Mouse (Mus musculus): ENCODE measurements around the gene Gm10643.

The Gm10643 gene

DNA sequence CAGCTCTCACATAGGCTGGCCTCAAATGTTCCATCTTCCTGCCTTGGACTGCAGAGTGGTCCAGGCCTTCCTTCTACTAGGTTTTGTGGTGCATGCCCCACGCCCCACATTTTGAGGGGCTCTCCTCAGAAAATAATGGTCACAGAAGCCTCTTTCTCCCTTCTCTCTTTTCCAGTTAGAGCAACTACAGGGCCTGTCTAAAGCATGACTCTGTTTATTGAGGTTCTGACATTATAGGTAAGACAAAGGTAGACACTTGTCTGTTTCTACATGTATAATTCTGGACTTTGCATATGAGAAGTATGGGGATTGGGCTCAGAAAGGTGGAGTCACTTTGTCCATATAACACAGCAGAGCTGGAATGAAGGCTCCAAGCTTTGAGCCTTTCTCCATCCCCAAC, at the start of gene Gm10643:
TSS of gene Gm10643 (minus strand) at position 101 of the 400 bp plus-strand sequence.
- no peak for DNase-seq (ENCODE audit: low spot score)

DNA sequence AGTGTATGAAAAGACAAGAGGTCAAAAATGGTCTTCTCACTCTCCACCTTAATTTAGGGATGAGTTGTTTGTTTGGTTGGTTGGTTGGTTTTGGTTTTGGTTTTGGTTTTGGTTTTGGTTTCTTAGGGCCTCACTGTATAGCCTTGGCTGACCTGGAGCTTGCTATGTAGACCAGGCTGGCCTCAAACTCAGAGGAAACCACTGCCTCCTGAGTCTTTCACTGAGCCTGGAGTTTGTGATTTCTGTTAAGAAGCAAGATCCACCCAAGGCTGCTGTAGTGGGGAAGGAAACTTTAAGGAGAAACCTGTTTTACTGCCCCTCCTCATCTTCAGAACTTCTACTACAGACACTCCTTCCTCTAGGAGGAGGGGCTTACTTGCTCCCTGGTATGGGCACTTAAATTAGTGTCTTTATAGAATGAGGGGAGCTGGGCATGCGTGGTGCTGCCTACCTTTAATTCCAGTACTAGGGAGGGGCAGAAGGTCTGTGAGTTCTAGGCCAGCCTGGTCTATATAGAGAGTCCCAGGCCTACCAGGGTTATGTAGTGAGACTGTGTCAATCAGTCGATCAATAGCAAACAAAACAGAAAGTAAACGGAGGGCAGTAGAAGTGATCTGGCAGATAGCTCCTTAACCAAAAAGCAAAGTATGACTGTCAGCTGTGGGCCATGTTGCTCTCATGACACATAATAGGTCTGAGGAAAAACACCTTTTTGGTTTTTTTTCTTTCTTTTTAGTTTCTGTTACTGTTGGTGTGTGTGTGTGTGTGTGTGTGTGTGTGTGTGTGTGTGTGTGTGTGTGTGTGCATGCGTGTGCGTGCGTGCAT, 41.5 kb upstream of the Gm10643 start:
- DNase-seq (ENCODE audit: low spot score): no peak

DNA sequence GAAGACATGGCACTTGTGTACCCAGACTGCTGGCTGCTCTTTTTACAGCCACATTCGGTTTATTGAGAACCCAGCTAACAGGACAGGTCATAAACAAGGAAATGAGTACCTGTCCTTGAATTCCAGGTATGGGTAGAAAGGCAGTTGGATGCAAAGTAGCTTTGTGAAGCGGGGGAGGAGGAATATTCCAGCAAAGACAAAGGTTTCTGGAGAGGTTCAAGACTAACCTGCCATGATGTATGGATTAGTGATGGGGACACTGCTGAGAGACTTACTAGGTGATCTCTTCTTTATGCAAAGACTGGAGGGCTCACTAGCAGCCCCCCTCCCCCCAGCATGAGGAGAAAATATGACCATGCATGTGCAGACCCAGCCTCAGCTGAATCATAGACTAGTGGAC, 40.7 kb upstream of the Gm10643 start:
- DNase-seq (ENCODE audit: low spot score): no peak

DNA sequence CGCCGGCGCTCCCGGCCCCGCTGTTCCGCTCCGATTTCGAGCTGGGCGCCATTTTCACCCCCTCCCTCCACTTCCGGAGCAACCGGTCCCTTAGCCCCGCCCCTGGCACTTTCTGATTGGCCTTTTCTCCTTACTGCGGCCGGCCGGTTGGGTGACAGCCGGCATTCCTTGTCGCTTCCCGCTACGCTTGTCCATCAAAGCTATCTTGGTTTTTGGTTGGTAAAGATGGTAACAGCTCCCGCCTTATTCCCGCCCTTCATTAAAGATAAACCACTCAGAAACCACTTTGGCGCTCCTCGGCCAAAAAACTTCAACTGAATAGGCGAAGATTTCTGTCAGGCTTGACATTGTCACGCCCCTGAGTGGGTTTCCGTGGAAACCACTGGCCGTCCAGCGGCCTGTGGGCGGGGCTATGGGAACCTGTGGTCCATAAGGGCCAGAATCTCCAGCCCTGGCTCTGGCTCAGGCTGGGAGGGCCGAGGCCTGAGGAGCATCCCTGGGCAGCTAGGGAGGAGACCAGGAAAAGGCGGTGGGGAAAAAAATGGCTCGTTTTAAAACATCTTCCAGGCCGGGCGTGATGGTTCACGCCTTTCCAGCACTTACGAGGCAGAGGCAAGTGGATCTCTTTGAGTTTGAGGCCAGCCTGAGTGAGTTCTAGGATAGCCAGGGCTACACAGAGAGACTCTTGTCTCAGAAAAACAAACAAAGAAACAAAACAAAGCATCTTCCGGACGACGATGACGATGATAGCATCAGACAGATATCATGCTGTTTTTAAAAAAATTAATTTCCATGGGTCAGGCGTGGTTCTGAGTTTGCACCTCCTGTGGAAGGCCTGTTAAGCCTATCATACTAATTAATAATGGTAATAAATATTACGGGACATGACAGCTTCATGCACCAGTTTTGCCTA, 40.0 kb upstream of the Gm10643 start, which contains the start of gene Dcaf15:
TSS of gene Dcaf15 (minus strand) at position 72 of the 913 bp plus-strand sequence.
- DNase-seq (ENCODE audit: low spot score): peak; percentile 95

DNA sequence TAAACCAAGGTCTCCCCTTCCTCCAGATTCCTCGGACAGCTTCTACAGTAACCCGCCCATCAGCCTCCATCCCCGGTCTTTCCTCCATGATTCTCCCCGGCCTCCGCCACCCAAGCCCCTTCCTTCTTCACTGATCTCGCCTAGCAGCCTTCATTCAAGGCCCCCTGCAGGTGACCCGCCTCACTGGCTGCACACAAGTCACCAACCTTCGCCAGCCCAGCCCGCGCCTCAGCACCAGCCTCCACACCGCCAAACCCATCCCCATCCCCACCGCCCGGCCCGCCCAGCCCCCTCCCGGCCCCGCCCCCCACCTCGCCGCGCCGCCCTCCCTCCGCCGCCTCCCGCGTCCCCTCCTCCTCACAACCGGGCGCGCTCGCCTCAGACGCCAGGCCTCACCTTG, 39.3 kb upstream of the Gm10643 start:
- no peak for DNase-seq (ENCODE audit: low spot score)

DNA sequence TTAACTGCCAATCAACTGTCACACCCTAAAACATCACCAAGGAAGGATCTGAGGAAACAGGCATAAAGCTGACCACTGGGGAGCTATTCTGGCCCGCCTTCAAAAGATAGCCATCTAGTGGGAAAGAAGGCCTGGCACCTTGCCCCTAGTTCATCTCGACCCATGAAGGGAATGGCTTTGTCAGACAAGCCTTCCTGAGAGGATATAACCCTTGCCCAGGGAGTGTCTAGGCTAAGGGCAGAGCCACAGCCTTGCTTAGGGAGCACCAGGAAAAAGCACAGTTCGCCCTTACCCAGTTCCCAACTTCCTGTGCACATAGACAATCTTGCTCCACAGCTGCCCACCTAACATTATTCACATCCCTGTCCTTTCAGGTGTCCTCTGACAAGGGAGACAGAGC, 38.7 kb upstream of the Gm10643 start:
- DNase-seq (ENCODE audit: low spot score): no peak

DNA sequence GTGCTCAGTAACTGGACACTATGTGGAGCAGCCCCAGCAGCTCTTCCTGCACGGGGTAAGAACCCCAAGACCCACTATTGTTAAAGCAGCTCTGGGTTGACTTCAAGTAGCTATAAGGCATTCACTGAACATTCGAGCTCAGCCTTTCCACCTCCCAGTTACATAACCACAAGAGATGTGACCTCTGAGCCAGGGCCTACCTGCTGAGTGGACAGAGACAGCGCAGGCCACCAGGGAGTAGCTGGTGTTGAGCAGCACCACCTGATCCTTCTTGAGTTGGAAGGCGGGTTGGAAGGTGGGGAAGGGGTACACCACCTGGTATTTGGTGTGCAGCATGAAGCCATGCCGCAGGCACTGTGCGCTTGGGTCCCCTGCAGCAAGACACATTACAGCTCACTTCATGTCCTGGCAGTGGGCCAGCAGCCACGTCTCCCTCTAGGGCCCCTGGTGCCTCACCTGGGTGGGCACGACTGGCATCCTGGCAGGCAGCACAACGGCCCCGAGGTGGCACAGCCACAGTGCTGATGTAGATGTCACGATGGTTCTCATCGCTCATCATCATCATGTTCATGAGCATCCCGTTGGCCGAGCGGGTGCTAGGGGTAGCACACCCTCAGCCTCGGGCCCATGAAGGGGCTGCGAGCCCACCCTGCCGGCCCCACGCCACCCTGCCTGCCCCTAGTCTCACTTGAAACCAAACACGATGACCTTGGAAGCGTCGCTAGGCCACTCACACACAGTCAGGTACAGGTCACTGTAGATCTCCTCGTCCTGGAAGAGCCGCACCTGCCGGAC, 36.7 kb upstream of the Gm10643 start:
- no peak for DNase-seq (ENCODE audit: low spot score)

DNA sequence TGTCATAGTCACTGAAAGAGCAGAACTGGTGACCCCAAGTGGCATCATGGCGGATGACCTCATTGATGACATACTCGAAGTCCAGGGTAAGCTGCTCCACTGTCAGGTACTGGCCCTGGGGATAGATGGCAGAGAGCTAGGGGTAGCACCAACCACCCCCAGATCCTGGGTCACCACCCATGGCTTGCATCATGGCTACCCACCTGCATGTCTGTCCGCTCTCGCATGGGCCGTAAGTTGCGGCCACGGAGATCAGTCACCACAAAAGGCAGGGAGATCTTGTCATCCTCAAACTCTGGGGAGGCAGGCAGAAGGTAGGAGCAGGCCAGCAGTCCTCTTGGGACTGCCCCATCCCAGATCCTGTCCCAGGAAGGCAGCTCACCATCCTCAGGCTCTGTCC, 33.4 kb upstream of the Gm10643 start:
- no peak for DNase-seq (ENCODE audit: low spot score)

DNA sequence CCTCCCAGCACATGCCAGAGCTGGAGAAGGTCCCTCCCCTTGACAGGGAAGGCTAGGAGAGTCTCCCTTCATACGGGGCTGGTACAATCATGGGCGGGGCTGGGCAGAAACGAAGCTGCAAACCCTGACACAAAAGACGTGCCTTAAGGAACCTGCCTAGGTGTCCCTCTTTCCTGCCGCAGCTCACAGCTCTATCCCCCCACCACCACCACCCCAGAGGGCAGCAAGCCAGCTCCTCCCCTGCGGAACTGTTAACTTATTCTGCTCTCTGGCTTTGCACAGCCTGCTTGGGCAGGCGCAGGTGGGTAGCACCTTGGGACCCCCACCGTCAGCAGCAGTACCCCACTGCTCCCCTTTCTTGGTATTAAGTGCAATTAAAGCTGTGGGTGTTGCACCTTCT, 31.1 kb upstream of the Gm10643 start:
- no peak for DNase-seq (ENCODE audit: low spot score)

DNA sequence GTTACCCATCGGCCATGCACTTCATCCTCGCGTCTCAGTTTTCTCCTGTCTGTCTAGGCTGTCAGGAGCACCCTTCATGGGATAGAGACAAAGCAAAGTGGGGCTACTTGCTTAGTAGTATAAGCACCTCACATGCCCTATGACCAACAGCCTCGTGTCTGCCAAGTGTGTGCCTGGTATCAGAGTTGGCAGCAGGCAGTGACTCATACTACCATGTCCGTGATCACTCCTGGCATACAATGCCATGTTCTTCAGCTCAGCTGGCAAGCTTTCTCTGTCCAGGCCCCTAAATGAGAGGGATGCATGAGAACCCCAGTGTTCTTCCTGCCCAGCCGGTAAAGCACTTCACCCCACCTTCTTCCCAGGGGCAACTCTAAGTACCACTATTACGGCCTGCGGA, 25.6 kb upstream of the Gm10643 start:
- DNase-seq (ENCODE audit: low spot score): no peak

DNA sequence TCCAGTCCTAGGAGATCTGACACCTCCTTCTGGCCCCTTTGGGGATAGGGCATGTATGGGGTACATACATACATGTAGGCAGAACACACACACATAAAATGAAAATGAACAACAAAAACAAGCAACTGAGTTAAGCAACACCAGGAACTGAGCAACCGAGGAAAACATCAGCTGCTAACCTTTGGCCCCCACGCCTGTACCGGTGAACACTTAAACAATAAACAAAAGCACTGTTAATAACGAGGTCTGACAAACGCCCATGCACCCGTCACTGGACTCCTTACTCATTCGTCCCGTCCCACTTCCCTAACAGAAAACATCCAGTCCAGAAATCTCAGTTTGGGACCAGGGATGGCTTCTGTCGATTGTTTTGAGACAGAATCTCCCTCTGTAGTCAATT, 24.3 kb upstream of the Gm10643 start:
- DNase-seq (ENCODE audit: low spot score): no peak

DNA sequence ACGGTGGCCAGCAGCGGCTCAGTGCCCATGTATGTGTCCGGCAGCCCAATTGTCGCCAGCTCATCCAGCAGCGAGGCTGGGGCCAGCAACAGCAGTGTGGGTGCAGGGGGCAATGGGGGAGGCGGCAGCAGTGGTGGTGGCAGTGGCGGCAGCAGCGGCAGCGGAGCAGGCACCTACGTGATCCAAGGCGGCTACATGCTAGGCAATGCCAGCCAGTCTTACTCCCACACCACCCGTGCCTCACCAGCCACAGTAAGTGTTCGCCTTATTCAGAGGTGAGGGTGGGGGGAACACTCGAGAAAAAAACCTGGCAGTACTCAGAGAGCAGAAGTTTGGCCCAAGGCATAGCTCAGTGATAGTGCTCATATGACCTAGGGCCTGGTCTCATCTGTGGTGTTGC, 22.9 kb upstream of the Gm10643 start:
- no peak for DNase-seq (ENCODE audit: low spot score)

DNA sequence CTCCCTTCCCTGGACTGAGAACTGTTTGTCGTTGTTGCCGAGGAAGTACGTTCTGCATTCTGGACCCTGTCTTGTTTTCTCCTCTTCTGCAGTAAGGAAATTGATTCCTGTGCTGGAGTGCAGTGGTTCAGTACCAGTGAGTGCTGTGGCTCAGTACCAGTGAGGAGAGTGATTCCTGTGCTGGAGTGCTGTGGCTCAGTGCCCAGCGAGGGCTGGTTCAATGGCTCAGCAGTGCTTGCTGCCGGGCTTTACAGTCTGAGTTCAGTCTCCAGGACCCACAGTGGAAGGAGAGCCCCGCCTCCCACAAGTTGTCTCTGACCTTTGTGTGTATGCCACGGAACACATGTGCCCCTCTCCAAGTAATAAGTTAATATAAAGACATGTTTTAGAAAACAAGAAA, 22.2 kb upstream of the Gm10643 start:
- no peak for DNase-seq (ENCODE audit: low spot score)

DNA sequence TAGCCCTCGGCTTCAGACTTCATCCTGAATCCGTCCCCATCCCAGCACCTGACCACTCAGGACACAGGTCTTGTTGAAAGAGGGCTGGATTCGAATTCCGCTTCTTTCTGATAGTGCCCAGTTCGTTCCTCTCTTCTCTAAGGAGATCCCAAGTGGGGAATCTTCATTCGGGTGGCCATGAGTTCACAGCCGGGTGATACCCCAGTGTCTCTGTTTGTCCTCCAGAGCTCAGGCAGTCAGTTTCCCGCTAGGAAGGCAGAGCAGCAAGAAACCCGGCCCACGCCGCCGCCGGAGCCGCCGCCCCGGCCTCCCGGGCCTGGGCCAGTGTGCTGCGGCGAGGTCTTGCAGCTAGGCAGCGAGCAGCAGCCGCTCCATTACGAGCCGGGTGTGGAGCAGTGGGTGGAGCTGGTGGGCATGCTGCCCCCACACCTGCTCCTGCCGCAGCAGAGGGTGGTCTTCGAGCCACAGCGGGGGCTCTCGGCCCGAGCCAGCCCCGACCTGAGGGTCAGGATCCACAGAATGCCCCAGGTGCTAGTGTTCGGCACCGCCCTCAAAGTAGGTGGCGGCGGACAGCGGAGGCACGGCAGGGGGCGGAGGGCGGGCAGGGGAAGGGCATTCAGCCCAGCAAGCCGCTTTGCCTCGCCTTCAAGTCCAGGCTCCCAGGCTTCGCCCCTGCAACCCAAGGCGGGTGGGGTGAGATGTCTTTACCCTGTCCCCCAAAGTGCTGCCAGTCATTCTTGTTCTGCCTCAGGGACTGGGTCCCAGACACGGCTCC, 19.6 kb upstream of the Gm10643 start:
- no peak for DNase-seq (ENCODE audit: low spot score)

DNA sequence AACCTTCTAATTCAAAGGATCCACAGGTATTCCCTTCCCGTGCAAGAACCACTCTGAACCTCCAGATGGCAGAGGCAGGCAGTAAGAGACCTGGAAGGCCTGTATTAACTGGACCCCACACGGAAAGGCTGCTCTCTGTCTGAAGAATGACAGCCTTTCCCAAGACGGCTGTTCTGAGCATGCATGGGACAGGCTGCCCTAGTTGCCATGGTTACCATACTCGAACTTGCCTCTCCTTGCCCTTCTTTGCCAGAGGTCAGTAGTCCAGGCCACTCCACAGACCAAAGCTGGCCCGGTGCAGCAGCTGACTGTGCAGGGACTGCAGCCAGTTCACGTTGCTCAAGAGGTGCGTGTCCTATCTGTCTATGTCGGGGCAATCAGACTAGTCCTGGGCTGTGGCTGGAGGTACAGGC, 18.9 kb upstream of the Gm10643 start:
- DNase-seq (ENCODE audit: low spot score): peak; percentile 24

DNA sequence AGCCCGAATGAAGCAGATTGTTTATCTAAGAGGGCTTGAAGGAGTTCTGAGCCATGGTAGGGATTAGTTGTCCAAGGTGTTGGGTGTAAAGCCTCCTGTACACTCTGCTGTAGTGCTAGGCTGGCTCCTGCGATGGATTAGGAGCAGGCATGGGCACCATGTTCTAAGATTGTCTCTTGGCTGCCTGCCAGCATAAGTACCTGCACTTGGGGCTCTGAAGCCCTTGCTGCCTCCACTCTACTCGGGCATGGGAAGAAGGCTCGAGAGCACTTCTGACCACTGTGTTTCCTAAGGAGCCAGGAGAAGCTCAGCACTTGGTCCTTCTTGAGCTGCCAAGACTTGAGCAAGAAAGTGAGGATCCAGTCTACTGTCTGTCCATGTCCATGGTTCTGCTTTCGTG, 14.3 kb upstream of the Gm10643 start:
- DNase-seq (ENCODE audit: low spot score): no peak

DNA sequence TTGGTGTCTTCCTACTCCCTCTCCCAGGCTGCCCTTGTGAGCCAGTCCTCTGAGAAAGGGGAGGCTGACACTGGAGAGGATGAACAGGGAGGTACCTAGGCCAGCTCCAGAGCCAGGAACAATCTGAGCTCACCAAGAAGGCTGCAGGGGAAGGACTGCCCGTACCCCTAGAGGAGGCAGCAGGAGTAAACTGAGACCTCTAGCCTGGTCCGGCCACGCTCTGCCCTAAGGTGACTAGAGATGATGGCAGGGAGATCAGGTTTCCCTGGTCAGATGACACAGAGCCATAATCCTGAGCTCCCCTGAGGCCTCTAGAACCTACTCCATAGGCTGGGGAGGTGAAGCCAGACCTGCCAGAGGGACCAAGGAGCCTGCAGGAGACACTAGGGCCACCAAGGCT, 11.9 kb upstream of the Gm10643 start:
- no peak for DNase-seq (ENCODE audit: low spot score)

DNA sequence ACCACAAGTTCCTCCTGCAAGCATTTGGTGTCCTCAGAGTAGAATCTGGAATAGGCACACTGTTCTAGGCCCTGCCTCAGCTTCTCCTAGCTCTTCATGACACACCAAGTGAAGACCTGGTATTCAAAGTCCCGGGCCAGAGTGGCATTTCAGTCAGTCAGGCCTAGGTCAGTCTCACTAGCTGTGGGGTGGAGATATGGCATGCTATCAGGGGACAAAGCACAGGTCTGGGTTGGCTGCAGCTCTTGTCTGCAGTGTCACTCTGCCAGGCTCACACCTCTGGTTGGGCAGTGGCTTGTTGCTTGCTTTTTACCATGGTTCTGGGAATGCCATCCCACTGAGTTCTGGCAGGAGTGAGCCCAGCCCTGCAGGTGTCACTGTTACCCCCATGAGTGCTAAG, 11.5 kb upstream of the Gm10643 start:
- DNase-seq (ENCODE audit: low spot score): no peak

DNA sequence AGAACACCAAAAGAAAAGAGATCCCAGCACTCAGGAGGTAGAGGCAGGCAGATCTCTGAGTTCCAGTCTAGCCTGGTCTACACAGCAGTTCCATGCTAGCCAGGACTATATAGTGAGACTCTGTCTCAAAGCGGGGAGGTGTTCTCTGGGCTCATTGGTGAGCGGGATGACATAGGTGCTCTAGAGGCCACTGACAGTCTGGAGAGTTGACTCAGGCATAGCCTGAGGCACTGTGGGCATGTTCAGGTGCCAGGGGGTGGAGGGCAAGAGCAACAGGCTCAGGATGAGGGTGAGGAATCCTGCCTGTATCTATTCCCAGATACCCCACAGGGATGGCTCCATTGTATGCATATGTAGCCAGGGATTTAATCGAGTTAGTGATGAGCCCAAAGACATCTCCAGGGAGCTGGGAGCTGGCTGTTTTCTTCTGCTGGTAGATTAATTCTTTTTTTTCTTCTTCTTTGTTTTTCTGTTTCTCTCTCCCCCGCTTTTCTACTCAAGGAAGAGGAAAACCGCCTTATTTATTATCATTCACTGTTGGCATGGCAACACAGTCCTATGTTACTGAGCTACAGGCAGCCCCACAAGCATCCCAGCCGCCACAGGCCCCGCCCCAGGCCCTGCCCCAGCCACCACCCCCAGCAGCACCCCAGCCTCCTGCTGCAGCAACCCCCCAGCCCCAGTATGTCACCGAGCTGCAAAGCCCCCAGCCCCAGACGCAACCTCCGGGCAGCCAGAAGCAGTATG, 8.5 kb upstream of the Gm10643 start:
- DNase-seq (ENCODE audit: low spot score): peak; percentile 1

DNA sequence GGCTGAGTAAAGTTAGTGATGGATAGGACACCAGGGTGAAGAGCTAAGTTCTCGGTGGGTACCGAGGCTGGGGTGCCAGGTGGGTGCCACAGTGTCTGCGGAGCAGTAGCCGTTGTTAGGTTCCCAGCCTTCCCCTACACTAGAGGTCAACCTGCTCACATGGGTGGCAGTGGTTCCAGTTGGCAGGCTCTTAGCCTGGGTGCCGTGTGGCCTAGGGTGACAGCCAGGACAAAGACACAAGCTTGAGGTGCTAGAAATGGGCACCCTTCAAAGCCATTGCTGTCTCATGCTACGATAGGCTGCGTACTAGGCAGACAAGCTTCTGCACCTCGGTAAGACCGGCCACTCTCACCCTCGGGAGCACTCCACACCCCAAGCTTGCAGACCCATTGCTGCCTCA, 7.4 kb upstream of the Gm10643 start:
- DNase-seq (ENCODE audit: low spot score): no peak

DNA sequence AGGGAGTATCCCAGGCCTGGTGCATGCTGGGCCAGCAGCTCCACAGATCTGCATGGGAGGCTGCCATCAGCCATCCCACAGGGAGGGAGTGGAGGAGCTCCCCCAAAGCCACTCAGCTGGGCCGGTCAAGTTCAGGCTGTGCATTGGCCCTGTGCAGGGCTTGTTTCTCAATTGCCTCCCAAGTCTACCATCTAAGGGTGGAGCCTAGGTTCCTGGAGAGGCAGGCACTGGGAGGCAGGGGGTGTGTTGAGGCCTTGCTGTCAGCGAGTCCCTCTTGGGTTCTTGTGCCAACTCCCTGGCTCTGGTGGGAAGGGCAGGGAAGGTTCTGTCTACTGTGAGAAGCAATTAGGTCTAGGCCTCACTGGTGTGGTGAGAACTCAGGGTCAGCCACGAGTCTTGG, 7.0 kb upstream of the Gm10643 start:
- peak; percentile 21 for DNase-seq (ENCODE audit: low spot score)
